Mouse (Mus musculus) lung, postnatal 0 days (tissue): ENCODE measurements around the gene Ints4.

Experiments
- CTCF ChIP-seq: IDR thresholded peaks from 2 replicates; pipeline ENCODE4 v1.5.1; 2016; ENCODE audit warnings: antibody characterized with exemption, mild to moderate bottlenecking
- EP300 ChIP-seq: IDR thresholded peaks from 2 replicates; pipeline ENCODE4 v1.6.1; 2016; ENCODE audit warnings: antibody characterized with exemption, mild to moderate bottlenecking, control low read depth

- TF ChIP-seq CTCF (no peak), EP300 (no peak)
Observed at GRCm38 (mm10) chr7:97473001-97473400, 7.8 kb upstream of the Ints4 start.
